In the genomic region with DNA sequence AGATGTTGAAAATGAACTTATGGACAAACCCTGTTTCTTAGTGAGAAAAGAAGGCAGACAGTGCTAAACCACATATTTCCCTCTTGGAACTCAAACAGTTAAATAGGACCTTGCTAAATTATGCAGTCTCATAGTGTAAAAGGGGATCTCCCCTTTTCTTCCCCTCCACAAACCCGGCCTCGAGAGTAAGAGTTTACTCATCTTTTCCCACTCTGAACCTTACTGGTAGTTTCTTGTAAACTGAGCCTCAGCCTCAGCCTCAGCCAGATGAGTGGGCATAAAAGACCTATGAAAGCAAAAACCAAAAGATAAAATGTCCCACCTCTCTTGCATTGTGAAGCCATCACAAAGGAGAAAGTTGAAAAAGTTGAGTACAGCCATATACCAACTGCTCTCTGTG, we compare ENCODE assay signal across 21 mouse cellular contexts.
A peak's percentile ranks its signal among the peaks of the same experiment; 100 is the strongest.
DNase-seq lines count a peak whose midpoint lies in the region; ATAC-seq lines count a peak whose summit lies in the region.
"Had no signal": no experiment of that assay in that cellular context is flagged by ENCODE, and none has a peak within 500 bp of the region (broad histone marks: within the 10 kb centered on the region; RNA-seq: fewer than 3 reads in every experiment).

No protein-coding gene starts in this region.

- peak; percentile 77 for ATAC-seq in CD4-positive, CD25-positive, alpha-beta regulatory T cell, adult 4 months
- ATAC-seq: activated CD4-positive, CD25-positive, alpha-beta regulatory T cell, adult 4 months; forebrain, embryonic 14.5 days; forebrain, embryonic 16.5 days; Patski had no signal

- DNase-seq in CD4-positive helper T cell, adult 2 months (ENCODE audit: low read depth, low spot score), result peak; percentile 31
- peak; percentile 43 for DNase-seq in induced T-regulatory cell, adult 2 months (ENCODE audit: low read depth)
- DNase-seq in kidney, postnatal 10 days, result no peak
- no peak for DNase-seq in spleen, postnatal 36 days (ENCODE audit: low spot score in 2 of 2)
- DNase-seq in ovary, postnatal 36 days (ENCODE audit: low spot score), result no peak
- no peak for DNase-seq in spleen, postnatal 10 days (ENCODE audit: low spot score in 2 of 2)
- DNase-seq: adrenal gland, adult 8-10 months; adrenal gland, postnatal 14 days; adrenal gland, postnatal 36 days; B cell, adult 2 months; cerebellum, adult 11-12 months; cerebellum, adult 2 months; cerebellum, adult 9-10 months; cerebellum, postnatal 10 days; cerebellum, postnatal 25 days; embryo, embryonic 11 days had no signal

Comparison
In these comparisons a context has a peak if more than half of its experiments do, and no peak if none do; other contexts are left out.
1. DNase-seq: peak in CD4-positive helper T cell, adult 2 months (single experiment) and induced T-regulatory cell, adult 2 months (single experiment); none in kidney, postnatal 10 days (single experiment), spleen, postnatal 36 days (0 of 2), ovary, postnatal 36 days (single experiment) and spleen, postnatal 10 days (0 of 2).